Mouse (Mus musculus): Measurements from ENCODE around the gene Naa25. TPM values are rescaled to one million over a fixed set of nuclear protein-coding genes. Genes with fewer than 3 reads are reported as not detected.
A peak's percentile ranks its signal among the peaks of the same experiment; 100 is the strongest.

The Naa25 gene
- polyA plus RNA-seq, 1 experiment = 6.5 TPM

- DNase-seq (ENCODE audit: low read depth, low spot score) = no peak
Observed at GRCm38 (mm10) chr5:121389691-121390090, 8.0 kb upstream of the Naa25 start.

- WGBS = 53% methylated on average over 16 of the region's 16 CpGs
- no peak for DNase-seq (ENCODE audit: low read depth, low spot score)
Observed at GRCm38 (mm10) chr5:121392667-121393380, 4.9 kb upstream of the Naa25 start.

- WGBS = 61% methylated on average over 3 of the region's 3 CpGs
- DNase-seq (ENCODE audit: low read depth, low spot score) = no peak
Observed at GRCm38 (mm10) chr5:121393402-121393801, 4.3 kb upstream of the Naa25 start.

DNA sequence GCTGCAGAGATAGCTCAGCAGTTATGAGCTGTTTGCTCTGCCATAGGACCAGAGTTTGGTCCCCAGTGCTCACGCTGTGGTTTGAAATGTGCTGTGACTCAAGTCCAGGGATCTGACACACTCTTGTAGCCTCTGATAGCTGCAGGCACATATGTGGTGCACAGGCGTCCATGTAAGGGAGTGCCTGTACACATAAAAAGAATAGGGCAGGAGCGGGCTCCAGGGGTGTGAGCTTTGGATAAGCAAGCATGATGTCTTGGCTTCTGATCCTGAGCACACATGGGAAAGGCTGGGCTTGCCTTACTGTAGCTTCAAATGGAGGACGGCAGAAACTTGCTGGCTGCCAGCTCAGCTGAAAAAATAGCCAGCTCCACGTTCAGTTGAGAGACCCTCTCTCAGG lies 2.1 kb upstream of the Naa25 start:
- no peak for DNase-seq (ENCODE audit: low read depth, low spot score)
- 77% methylated on average over 5 of the region's 5 CpGs for WGBS

- WGBS = 1% methylated on average over 67 of the region's 67 CpGs
- no peak for DNase-seq (ENCODE audit: low read depth, low spot score)
Observed at GRCm38 (mm10) chr5:121398146-121398964, 619 bp downstream of the Naa25 start.

GRCm38 (mm10) chr5:121398965-121399462 lies 1.3 kb downstream of the Naa25 start:
- 22% methylated on average over 9 of the region's 9 CpGs for WGBS
- DNase-seq (ENCODE audit: low read depth, low spot score) = no peak

- DNase-seq (ENCODE audit: low read depth, low spot score) = no peak
- 41% methylated on average over 5 of the region's 5 CpGs for WGBS
Observed at GRCm38 (mm10) chr5:121399540-121399939, 1.8 kb downstream of the Naa25 start.

DNA sequence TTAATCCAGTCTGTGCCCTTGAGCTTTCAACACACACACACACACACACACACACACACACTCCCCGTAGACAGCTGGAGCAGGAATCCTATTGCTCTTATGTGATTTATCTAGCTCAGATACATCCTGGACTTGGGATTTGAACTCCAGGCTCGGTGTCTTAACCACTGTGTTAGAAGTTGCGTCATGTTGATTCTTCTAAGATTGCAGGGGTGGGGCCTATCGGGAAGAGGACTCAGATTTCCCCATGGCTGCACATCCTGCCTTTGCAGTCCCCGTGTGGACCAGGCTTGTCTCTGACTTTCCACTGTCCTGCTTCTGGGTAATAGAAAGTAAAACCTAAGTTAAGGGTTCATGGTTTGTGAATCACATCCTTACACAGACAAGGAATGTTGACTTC lies 2.3 kb downstream of the Naa25 start:
- DNase-seq (ENCODE audit: low read depth, low spot score) = no peak
- WGBS = 17% methylated on average over 5 of the region's 5 CpGs

DNA sequence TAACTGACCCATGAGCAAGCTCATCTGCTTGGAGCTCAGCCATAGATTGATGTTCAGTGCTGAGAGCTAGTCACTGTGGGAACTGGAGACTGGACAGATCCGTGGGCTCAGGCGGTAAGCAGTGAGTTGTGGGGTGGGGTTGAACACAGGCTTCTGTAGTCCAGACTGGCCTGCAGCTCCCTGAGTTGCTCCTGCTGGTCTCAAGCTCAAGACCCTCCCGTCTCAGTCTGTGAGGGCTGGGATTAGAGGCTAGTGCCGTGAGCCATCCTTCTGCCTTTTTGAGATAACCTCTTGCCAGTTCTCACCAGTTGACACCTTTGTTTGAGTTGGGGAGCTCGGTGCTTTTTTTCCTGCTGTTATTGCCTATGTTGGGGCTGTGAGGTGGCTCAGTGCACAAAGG lies 3.1 kb downstream of the Naa25 start:
- DNase-seq (ENCODE audit: low read depth, low spot score) = no peak
- 55% methylated on average over 5 of the region's 5 CpGs for WGBS

DNA sequence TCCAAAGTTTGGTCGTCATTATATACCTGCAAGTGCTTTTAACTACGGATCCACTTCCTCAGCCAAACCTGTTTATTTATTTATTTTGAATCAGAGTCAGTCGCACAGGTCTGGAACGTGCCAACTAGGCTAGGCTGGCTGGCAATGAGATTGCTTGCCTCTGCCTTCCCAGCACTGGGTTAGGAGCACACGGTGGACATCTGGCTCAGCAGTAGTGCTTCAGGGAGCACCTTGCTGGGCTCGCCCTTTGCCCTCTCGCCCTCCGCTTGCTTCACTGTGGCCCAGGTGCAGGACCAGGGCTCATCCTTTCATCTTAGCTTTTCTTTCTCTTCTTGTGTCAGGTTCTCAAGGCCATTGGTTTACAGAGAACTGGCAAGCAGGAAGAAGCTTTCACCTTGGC lies 10.1 kb downstream of the Naa25 start:
- 48% methylated on average over 8 of the region's 8 CpGs for WGBS
- DNase-seq (ENCODE audit: low read depth, low spot score) = no peak

- 22% methylated on average over 4 of the region's 4 CpGs for WGBS
- peak; percentile 44 for DNase-seq (ENCODE audit: low read depth, low spot score)
Observed at GRCm38 (mm10) chr5:121410975-121411374, 13.2 kb downstream of the Naa25 start.

- DNase-seq (ENCODE audit: low read depth, low spot score) = no peak
- 87% methylated on average over 9 of the region's 9 CpGs for WGBS
Observed at GRCm38 (mm10) chr5:121420721-121421120, 23.0 kb downstream of the Naa25 start.

GRCm38 (mm10) chr5:121422787-121423186 lies 25.1 kb downstream of the Naa25 start:
- WGBS = 87% methylated on average over 6 of the region's 6 CpGs
- DNase-seq (ENCODE audit: low read depth, low spot score) = no peak

GRCm38 (mm10) chr5:121423297-121423696 lies 25.6 kb downstream of the Naa25 start:
- DNase-seq (ENCODE audit: low read depth, low spot score) = no peak
- WGBS = 44% methylated on average over 10 of the region's 10 CpGs

GRCm38 (mm10) chr5:121428954-121429353 lies 31.2 kb downstream of the Naa25 start:
- whole genome bisulfite sequencing = 95% methylated on average over 3 of the region's 3 CpGs
- no peak for DNase-seq (ENCODE audit: low read depth, low spot score)

DNA sequence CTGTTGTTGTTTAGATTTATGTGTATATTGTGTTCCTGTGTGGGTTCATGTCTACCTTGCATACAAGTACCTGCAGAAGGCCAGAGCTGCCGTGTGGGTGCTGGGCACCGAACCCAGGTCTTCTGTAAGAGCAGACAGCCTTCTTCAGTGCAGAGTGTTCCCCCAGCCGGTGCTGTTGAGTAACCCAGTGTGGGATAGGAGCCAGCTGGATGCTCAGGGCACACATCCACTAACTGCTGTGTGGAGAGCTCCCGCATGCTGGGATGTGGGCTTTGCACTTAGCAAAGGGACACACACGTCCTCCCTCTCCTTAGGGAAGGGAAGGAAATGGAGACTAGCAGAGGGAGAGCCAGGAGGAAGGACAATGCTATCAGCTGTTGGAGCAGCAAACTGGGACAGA lies 40.4 kb downstream of the Naa25 start:
- WGBS = 78% methylated on average over 5 of the region's 5 CpGs
- no peak for DNase-seq (ENCODE audit: low read depth, low spot score)

- 93% methylated on average over 11 of the region's 11 CpGs for WGBS
- no peak for DNase-seq (ENCODE audit: low read depth, low spot score)
Observed at GRCm38 (mm10) chr5:121438756-121439155, 41.0 kb downstream of the Naa25 start.

DNA sequence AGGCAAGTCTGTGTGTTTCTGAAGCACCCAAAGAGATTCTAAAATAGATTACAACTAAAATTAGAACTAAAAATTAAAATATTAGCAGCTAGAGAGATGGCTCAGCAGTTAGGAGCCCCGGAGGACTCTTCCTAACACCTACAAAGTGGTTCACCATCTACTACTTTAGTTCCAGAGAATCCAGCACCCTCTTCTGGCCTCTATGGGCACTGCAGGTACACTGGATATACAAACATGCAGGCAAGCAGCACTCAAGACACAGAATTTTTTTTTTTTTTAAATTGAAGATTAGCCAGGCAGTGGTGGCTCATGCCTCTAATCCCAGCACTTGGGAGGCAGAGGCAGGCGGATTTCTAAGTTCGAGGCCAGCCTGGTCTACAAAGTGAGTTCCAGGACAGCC lies 45.8 kb downstream of the Naa25 start:
- no peak for DNase-seq (ENCODE audit: low read depth, low spot score)
- 95% methylated on average over 3 of the region's 3 CpGs for WGBS

- 90% methylated on average over 5 of the region's 5 CpGs for WGBS
- DNase-seq (ENCODE audit: low read depth, low spot score) = no peak
Observed at GRCm38 (mm10) chr5:121444870-121445269, 47.1 kb downstream of the Naa25 start.

- DNase-seq (ENCODE audit: low read depth, low spot score) = no peak
- WGBS = 96% methylated on average over 3 of the region's 3 CpGs
Observed at GRCm38 (mm10) chr5:121448450-121448849, 50.7 kb downstream of the Naa25 start.

- WGBS = 45% methylated on average over 6 of the region's 6 CpGs
- DNase-seq (ENCODE audit: low read depth, low spot score) = peak; percentile 61
Observed at GRCm38 (mm10) chr5:121449976-121450375, 52.2 kb downstream of the Naa25 start.

Measured in large intestine, adult 2 months (tissue).